Mouse (Mus musculus) megakaryocyte, adult 5-6 weeks (primary cell): ENCODE measurements around the gene Vash2. TPM values are rescaled to one million over a fixed set of nuclear protein-coding genes. Genes with fewer than 3 reads are reported as not detected.
"Not testable (repeated sequence)": the region's sequence is repeated elsewhere in the genome, so short reads cannot be mapped to it uniquely, and the experiment has no call there.

Source experiments
- ATAC-seq: 2 replicates; pipeline ENCODE4 v1.8.0; 2016; ENCODE audit warnings: mild to moderate bottlenecking, inconsistent platforms; ENCODE audit not compliant: poor library complexity, severe bottlenecking
- total RNA-seq, 2 experiments: library from RNA; stranded (forward) in 1 of 2; stranded (reverse) in 1 of 2; fragments of 153-499, 151-499 nt in 1 of 2; fragments of 221-1000, 200-1000 nt in 1 of 2; gene quantifications; 2 replicates each; pipeline versions ENCODE4 v1.2.3 to v1.2.4; 2015 to 2017

The Vash2 gene
- total RNA-seq, 2 experiments from 2014 or later = 0.07 TPM; not detected in 1

DNA sequence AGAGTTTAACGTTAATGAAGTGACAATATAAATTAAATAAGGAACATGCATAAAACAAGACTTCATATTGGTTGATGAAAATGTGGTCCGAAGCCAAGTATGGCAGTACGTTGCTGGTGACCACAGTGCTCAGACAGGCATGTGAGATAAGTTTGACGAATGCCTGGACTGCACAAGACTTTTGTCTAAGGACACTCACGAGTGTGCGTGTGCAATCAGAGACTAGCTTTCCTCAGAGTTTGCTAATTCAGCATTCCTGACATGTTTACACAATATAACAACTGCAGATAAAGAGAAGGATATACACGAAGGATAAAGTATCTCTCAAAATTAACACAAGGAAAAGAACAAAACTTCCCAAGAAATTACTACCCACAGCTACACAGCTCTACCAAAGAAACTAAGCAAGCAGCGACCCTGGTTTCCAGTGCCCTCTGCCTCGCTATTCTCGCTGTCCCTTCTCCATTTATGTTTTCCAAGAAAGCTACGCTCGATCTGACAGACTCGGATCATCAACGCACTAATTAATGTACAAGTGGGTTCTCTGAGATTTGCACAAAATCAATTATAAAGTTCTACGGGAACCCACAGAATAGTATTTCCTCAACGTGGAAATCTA lies 51.2 kb downstream of the Vash2 start:
- peak; percentile 19; the same call in 1 of the 2 replicates for ATAC-seq

DNA sequence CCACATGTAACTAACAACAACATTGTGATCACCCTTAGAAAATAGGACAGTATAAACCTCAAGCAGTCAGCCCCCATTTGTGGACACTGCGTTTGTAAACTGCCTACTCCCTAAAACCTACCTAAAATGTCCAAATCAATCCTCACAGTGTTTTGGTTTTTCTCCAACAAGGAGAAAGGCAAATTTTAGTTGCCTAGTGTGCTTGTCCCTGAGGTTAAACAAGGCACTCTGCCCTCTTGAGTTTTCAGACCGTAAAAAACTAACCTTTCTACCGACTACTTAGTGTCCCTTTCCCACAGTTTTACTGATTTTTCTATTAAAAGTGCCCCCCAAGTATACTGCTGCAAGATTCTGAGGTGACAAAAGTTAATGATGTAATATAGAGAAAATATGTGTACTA lies 51.8 kb downstream of the Vash2 start:
- ATAC-seq = no peak

DNA sequence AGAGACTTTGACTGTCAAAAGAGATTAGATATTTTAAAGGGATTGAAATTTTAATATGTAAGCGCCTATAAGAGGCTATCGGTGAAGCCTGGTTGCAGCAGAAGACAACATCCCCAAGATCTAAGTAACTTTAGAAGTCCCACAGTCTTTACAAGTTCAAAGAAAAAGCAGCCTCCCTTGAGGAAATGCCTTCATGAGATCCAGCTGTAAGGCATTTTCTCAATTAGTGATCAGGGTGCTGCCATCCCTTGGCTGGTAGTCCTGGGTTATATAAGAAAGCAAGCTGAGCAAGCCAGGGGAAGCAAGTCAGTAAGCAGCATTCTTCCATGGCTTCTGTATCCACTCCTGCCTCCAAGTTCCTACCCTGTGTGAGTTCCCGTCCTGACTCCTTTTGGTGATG lies 54.3 kb downstream of the Vash2 start, which contains the start of gene Angel2:
Gene Angel2 (plus strand): TSS at position 301 of the 400 bp plus-strand sequence.
- ATAC-seq = not testable (repeated sequence)

DNA sequence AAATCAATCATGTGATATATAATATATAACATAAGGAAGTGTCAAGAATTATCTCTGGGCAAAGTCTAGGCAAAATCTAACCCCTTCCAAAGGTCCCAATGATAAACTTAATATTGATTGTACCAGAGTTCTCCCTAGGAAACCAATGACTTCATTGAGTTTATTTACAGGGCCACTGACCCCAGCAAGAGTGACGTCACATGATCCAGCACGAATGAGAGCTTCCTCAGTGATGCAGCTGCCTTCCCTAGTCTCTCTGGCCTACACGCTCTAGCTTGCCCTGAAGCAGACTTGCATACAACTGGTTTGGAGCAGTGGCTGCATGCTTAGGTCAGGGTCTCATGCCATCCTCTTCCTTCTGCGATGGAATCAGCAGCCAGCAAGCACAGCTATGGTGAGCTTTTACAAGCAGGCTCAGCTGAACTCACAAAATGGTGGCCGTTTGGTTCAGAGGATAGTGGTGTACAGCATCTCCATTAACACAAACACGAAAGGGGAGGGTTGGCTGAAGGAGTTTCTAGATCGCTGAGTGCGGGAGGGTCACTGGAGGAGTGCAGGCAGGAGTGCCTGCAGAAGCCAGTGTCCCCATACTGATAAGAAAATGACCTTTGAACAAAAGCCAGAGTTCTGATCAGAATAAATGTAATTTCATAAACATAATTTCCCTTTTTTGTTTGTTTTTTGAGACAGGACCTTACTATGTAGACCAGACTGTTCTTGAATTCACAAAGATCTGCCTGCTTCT lies 59.2 kb downstream of the Vash2 start:
- no peak for ATAC-seq

DNA sequence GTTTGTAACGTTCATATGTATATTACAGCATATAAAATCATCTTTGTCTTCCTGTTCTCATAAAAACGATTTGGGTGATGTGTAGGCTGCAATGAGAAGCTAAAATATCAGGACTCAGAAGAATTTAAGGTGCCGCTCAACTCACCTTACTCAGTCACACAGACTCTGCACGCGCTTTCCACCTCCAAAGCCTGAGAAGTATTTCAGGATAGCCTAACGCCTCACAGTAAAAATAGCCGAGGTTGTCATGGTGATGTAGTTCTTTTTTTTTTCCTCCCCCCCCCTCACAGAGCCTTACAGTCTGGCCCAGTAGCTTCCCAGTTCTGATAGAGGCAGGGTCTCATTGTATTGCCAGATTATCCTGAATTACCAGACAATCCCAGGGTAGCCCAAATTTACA lies 60.2 kb downstream of the Vash2 start:
- no peak for ATAC-seq

DNA sequence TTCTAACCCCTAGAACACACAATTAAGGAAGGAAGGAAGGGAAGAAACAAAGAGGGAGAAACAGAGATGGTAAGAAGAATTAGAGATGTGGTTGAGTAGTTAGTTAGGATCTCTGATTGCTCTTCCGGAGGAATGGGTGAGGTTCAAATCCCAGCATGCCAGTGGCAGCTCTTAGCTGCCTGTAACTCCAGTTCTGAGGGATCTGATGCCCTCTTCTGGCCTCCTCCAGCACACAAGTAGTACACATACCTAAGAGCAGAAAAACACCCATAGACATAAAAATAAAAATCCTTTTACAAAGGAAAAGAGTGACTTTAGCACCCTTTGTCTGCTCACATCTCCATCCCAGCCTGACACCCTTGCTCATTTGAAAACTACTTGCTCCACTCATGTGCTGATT lies 66.5 kb downstream of the Vash2 start:
- no peak for ATAC-seq

DNA sequence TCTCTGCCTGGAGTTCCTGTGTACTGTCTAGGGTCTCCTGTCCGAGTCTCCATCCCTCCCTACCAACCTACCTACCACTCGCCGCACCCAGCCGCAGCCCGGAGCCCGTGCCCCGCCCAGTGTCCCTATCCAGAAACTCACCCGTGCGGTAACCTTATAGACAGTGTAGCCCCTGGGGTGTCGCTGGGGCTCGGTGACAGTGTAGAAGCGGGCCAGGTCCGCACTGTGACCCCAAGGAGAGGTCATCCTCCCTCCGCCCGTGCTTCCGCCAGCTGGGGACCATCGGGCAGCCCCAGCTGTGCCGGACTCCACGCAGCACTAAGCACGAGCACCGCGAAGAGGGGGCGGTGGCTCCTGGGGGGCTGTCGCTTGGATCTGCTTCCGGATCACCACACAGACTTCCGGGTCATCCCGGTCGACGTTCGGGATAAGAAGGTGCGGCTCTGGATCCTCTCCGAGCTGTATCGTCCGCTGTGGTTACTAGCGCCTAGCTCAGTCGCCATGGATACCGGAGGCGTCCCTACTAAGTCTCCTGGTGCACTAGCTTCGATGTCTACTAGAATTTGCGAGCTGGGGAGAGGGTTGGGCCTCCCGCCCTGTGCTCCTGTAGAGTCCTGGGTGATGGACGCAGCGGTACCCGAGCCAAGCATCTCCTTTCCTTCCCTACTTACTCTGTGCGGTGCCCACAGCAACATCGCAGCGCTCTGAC lies 67.5 kb downstream of the Vash2 start, which contains the start of gene Rps6kc1:
Gene Rps6kc1 (minus strand): TSS at position 356 of the 709 bp plus-strand sequence.
- ATAC-seq = peak; percentile 61

DNA sequence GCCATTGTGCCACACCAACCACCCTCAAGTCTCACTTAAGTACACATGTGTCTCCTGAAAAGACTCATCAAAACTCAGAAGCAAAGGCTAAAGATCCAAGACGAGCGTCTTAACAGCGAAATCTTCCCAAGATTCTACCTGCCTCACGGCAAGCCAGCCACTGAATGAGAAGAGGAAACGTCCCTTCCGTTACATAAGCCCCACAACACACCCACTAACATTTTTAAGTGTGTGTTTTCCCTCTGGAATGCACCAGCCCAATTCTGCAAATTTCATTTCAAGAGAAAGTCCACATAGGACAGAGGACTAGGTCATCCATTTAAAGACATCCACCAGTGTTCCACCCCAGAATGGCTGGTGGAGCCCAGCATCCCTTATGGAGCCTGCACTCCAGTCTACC lies 68.3 kb downstream of the Vash2 start:
- no peak for ATAC-seq

DNA sequence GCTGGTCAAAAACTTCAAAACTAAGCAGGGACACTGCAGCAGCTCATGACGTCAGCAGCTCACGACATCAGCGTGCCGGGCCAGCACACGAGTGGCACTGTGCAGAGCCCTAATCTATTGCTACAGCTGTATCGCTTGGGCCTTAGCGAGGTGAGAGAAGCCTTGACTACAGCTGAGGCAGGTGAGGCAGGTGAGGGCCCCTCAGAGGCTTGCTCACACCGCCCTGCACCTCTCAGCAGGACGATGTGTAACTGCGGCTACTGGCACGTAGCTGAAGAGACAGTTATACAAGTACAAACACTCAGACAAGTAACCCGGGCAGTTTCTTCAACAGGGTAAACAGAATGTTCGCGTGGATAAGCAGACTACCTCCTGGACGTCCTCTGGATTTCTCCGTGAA lies 74.4 kb downstream of the Vash2 start:
- ATAC-seq = no peak

DNA sequence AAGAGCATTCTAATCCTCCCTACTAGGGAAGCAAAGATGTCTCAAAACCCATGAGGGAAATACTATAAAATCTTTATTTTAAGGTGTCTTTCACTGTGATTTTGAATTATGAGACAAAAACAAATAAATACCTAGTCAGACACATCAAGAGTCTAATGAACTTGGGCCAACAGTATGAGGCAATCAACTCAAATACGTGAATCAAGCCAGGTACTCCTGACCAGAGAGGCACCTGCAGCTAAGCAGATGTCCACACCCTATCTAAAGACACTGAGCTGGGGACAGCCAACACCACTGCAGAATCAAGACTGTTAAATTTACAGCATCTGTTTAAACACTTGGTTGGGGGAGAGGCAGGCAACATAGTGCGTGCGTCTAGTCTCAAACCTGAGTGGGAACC lies 75.0 kb downstream of the Vash2 start:
- ATAC-seq = no peak

DNA sequence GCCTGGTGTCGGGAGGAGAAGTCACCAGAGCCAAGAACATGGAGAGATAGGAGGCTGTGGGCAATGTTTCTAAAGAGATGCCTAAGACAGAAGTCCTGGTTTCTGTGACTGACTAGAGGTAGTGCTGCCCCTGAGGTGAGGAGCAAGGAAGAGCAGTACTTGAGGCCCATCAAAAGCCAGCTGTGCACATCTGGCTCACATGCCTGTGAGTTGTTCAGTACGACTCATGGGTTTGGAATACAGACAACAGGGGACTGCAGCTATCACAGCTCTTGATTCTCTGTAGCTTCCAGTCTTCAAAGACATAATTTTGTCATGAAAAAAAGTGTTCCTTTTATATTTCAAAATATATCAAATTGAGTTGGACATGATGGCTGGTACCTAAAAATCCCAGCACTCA lies 78.0 kb downstream of the Vash2 start:
- ATAC-seq = no peak

DNA sequence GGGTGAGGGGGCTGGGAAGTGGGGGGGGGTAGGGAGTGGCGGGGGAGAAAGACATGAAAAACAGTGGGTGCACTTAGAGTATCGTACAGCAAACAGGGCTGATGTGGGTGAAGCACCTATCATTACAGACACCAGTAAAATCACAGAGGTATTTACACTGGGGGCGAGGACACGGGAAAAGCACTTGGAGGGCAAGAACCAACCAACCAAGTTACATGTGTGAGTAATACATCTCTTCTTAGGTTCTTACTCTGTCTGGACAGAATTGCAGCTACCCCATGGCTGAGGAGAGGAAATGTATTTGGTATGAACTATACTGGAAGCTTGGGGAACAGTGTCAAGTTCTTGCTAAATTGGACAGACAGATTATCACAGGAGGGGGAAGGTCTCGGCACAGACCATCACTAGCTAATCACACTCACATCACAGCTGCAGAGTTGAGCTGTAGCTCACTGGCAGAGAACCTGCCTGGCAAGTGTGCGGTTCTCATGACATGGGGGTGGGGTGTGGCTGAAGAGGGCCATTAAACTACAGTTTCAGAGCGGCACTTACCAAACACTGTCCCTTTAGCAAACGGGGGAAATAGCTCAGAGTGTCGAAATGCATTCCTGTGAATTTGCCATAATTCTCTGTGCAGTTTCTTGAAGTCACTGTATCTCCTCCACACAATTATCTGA lies 80.1 kb downstream of the Vash2 start:
- peak; percentile 51 for ATAC-seq

DNA sequence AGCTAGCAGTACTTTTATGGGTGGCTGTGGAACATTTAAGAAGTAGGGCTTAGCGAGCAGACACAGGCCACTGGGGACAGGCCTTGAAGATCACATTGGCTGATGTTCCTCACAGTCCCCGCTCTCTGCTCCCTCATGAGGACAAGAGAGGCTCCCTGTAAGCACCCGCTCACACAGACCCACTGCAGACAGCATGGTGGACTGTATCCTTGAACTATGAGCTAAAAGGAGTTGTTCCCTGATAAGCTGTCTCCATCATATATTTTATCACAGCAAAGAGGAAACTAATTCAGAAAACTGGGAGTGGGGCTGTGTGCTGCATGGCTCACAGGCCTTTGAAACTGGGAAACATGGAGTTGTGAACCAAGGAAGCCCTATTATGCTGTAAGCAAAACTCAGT lies 80.9 kb downstream of the Vash2 start:
- ATAC-seq = no peak

Other genes with a start within 250 kb of the Vash2 start
- gene Rps6kc1, start 67.5 kb downstream of the Vash2 start, total RNA-seq (2015) = 6.8 and 7.1 TPM in 2 replicates
- 10.0 and 15.6 TPM in 2 replicates for gene Rps6kc1, start 67.5 kb downstream of the Vash2 start, total RNA-seq (2017)
- 24.1 and 31.6 TPM in 2 replicates for gene Angel2, start 54.2 kb downstream of the Vash2 start, total RNA-seq (2015)
- gene Angel2, start 54.2 kb downstream of the Vash2 start, total RNA-seq (2017) = 28.3 and 31.6 TPM in 2 replicates
- gene Flvcr1, start 46.9 kb upstream of the Vash2 start, total RNA-seq (2015) = 52.7 and 55.5 TPM in 2 replicates
- gene Flvcr1, start 46.9 kb upstream of the Vash2 start, total RNA-seq (2017) = 45.4 and 57.0 TPM in 2 replicates
- gene Spata45, start 57.3 kb upstream of the Vash2 start, total RNA-seq (2015) = not detected in 2 replicates
- not detected in 2 replicates for gene Spata45, start 57.3 kb upstream of the Vash2 start, total RNA-seq (2017)
- 20.0 and 24.7 TPM in 2 replicates for gene Tatdn3, start 83.6 kb upstream of the Vash2 start, total RNA-seq (2015)
- gene Tatdn3, start 83.6 kb upstream of the Vash2 start, total RNA-seq (2017) = 9.9 and 11.8 TPM in 2 replicates
- gene Nsl1, start 83.7 kb upstream of the Vash2 start, total RNA-seq (2015) = 7.3 and 8.1 TPM in 2 replicates
- 19.7 and 22.0 TPM in 2 replicates for gene Nsl1, start 83.7 kb upstream of the Vash2 start, total RNA-seq (2017)
- gene Batf3, start 118.6 kb upstream of the Vash2 start, total RNA-seq (2015) = 5.2 and 11.7 TPM in 2 replicates
- gene Batf3, start 118.6 kb upstream of the Vash2 start, total RNA-seq (2017) = 1.8 and 3.4 TPM in 2 replicates
- gene Fam71a, start 185.5 kb upstream of the Vash2 start, total RNA-seq (2015) = 0.14 and 0.49 TPM in 2 replicates
- 0.24 TPM in 1 of 2 replicates, not detected in the other for gene Fam71a, start 185.5 kb upstream of the Vash2 start, total RNA-seq (2017)
- 15.5 and 38.2 TPM in 2 replicates for gene Atf3, start 238.7 kb upstream of the Vash2 start, total RNA-seq (2015)
- gene Atf3, start 238.7 kb upstream of the Vash2 start, total RNA-seq (2017) = 19.3 and 57.2 TPM in 2 replicates